Mouse (Mus musculus): Measurements from ENCODE around the gene Slc25a17.

Slc25a17 gene

GRCm38 (mm10) chr15:81355146-81355761 lies 5.4 kb downstream of the Slc25a17 start:
- no peak for DNase-seq (ENCODE audit: low spot score)

GRCm38 (mm10) chr15:81352638-81353037 lies 8.0 kb downstream of the Slc25a17 start:
- DNase-seq (ENCODE audit: low spot score) = no peak

DNA sequence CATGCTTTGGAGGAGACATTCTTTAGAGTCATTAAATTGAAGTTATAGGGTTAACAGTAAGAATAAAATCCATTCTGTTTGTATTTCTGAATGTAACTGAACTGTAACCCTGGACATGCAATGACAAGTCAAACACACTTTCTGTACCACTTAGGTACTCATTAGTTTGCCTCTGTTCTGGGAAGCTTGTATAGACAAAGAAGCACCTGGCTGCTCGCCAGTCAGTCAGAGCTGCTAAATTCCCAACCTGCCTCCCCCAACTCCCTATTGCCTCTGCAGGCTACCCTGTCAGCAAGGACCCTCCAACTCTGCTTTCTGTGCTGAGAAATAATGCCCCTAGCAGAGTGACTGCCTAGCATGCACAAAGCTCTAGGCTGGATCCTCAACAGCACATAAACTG lies 10.2 kb downstream of the Slc25a17 start:
- DNase-seq (ENCODE audit: low spot score) = peak; percentile 15

- no peak for DNase-seq (ENCODE audit: low spot score)
Observed at GRCm38 (mm10) chr15:81348366-81348765, 12.2 kb downstream of the Slc25a17 start.

DNA sequence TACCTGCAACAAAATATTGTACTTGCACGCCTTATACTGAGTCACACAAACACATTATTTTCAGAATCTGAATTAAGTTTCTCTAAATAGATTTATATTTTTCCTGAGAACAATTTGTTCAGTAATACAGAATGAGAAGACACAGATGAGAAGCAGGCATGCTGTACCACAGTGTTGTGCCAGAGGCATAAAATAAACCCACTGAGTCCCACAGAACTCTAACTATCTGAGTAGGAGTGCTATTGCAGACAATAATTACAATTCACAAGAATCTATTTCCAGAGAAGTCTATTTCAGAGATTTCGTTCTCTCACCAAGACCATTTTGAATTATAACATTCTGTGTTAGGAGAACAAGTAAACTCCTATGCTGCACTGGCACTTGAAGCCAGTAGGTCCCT lies 13.1 kb downstream of the Slc25a17 start:
- no peak for DNase-seq (ENCODE audit: low spot score)

DNA sequence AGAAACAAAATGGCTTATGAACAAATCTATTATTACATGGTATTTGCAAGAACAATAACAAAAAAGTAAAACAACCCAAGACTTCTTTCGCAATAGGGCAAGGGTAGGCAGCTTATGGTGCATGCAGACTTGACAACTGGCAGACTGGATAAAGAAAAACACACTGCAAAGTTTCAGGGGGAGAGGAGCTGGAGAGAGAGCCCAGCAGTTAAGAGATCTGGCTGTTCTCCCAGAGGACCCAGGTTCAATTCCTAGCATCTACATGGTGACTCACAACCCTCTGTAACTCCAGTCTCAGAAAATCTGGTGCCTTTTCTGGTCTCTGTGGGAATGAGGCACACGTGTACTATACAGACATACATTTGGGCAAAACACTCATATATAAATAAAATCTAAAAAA lies 19.2 kb downstream of the Slc25a17 start:
- DNase-seq (ENCODE audit: low spot score) = no peak

DNA sequence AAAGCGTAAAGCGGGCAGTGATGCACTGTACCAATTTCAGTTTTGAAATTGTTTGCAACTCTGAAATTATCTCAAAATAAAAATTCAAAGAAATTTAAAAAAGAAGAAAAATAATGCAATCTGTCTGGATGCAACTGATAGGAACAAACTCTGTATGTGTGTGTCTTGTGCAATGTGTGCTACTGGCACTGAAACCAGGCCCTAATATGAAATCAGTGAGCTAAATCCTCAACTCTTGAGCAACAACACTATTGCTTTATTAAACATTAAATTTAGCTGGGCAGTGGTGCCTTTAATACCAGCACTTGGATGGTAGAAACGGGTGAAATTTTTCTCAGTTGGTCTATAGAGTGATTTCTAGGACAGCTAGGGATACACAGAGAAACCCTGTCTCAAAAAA lies 21.5 kb downstream of the Slc25a17 start:
- DNase-seq (ENCODE audit: low spot score) = no peak

GRCm38 (mm10) chr15:81336466-81336865 lies 24.1 kb downstream of the Slc25a17 start:
- DNase-seq (ENCODE audit: low spot score) = no peak

DNA sequence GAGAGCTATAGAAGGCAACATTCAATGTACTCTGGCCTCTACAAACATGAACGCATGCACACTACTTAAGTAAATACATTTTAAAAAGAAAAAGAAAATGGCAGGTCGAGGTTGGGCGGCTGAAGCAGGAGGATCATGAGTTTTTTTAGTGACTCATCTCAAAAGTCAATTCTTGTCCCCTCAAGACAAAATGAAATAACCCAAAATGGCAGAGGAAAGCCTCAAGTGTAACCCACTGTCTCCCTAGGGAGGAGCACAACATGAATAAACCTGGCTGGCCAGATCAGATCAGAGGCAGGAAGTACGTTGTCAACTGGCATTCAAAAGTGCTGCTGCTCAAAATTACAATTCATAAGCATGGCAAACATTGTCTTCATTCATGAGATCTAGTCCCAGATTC lies 28.1 kb downstream of the Slc25a17 start:
- DNase-seq (ENCODE audit: low spot score) = no peak

GRCm38 (mm10) chr15:81330816-81331433 lies 29.7 kb downstream of the Slc25a17 start:
- no peak for DNase-seq (ENCODE audit: low spot score)

- DNase-seq (ENCODE audit: low spot score) = no peak
Observed at GRCm38 (mm10) chr15:81329721-81330369, 30.8 kb downstream of the Slc25a17 start.

DNA sequence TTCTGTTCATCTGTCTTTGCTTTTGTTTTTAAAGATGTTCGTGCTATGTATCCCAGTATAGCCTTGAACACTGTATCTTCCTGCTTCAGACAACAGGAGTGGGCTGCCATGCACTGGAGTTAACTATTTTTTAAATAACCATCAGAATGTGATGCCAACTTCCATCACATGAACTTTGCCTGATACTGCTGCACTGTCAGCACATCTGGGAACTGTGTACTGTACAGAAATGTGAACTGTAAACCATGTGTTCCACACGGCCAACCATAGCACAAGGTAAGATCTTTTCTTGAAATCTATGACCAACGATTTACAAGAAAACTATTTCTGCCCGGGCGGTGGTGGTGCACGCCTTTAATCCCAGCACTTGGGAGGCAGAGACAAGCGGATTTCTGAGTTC lies 33.1 kb downstream of the Slc25a17 start:
- no peak for DNase-seq (ENCODE audit: low spot score)

- no peak for DNase-seq (ENCODE audit: low spot score)
Observed at GRCm38 (mm10) chr15:81324979-81325378, 35.6 kb downstream of the Slc25a17 start.

DNA sequence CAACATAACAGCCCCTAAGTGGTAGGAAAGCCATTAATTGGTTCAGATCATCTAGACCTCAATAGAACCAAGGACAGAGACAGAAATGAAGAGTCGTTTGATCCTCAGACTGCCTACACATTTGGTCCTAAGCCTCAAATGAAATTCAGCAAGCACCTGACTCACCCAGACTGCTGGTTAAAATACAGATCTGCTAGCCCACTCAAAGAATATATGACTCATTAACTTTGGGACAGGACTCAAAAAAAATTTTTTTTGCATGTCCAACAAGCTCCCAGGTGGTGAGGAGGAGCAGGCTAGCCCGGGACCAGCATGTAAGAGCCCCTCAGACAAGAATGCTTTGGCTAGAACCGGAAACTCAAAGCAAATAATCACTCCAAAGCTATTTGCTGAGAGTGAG lies 40.5 kb downstream of the Slc25a17 start:
- no peak for DNase-seq (ENCODE audit: low spot score)

DNA sequence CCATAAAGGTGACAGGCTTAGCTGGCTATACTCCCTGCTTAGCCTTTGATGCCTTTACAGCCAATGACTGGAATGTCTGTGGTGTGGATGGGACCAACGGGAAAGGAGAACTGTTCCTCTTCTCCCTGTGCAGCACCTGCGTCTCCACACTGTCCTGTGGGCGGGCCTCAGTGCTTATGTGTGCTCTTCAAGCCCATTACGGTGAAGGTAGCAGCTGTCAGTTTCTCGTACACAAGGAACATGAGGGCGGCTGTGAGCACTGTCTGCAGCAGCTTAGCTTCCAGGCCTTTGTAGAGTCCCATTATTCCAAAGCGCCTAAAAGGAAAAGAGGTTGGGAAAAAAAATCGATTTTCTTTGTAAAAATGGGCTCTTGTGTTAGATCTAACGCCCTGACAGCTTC lies 41.1 kb downstream of the Slc25a17 start:
- DNase-seq (ENCODE audit: low spot score) = no peak

DNA sequence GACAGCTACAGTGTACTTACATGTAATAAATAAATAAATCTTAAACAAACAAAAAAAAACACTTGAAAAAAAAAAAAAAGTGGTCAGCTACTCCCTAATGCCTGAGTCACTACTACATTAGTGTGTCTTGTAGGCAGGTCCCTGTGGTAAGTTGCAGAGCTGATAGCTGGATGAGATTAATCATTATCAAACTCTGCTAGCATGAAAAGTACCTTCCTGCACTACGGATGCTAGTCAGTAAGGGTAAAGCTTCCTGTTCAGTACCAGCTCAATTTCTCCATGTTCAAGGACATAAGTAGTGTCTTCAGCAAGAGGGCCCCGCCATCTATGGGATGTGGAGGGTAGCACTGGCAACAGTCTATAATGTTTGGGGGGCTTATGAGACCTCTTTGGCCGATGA lies 46.7 kb downstream of the Slc25a17 start:
- no peak for DNase-seq (ENCODE audit: low spot score)

DNA sequence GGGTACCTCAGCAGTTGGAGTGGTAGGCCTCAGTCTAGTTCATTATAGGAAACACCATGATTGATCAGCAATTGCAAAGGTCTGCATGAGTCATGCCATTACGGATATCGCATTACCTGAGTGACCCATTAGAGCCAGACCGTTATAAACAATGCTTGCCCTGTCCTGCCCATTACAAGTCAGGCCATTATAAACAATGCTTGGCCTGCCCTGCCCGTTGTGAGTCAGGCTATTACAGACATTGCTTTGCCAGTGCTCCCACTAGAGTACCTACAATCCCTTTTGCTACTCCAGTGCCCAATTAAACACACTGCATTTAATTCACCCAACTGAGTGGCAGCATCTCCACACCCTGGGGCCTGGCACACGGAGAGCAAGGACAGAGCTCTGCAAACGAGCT lies 49.6 kb downstream of the Slc25a17 start:
- DNase-seq (ENCODE audit: low spot score) = no peak

GRCm38 (mm10) chr15:81310353-81310752 lies 50.3 kb downstream of the Slc25a17 start:
- DNase-seq (ENCODE audit: low spot score) = no peak

DNA sequence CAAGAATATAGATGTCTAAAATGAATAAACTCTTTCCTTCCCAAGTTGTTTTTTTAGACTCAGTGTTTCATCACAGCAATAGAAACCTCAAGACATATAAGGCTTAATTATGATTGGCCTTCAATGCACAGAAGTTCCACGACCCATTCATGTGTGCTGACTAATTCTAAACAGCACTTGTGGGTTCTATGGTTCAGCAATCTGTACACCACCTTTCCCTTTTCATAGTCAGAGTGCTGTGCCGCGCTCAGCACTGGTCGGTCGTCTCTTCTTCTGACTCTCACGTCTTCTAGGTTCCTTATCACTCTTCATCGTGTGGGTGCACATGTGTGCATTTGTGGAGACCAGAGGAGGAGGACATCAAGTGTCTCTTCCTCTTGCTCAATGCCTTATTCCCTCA lies 52.6 kb downstream of the Slc25a17 start:
- no peak for DNase-seq (ENCODE audit: low spot score)

- DNase-seq (ENCODE audit: low spot score) = no peak
Observed at GRCm38 (mm10) chr15:81306501-81306900, 54.1 kb downstream of the Slc25a17 start.

DNA sequence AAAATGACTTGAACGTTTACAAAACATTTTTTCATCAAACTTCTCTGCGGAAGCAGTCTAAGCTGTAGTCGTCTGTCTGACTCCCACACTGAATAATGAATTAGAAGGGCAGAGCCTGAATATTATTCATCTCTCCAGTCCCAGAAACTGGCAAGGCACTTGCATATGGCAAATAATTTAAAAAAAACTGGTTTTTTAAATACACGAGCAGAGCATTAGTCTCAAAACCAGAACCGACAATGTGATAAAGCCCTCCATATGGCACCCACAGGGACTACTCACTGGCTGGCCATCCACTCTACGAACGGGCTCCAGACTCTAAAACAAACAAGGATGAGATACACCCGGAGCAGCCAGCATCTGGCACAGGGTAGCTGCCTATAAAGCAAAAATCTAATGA lies 55.6 kb downstream of the Slc25a17 start:
- no peak for DNase-seq (ENCODE audit: low spot score)

- no peak for DNase-seq (ENCODE audit: low spot score)
Observed at GRCm38 (mm10) chr15:81304006-81304405, 56.6 kb downstream of the Slc25a17 start.

DNA sequence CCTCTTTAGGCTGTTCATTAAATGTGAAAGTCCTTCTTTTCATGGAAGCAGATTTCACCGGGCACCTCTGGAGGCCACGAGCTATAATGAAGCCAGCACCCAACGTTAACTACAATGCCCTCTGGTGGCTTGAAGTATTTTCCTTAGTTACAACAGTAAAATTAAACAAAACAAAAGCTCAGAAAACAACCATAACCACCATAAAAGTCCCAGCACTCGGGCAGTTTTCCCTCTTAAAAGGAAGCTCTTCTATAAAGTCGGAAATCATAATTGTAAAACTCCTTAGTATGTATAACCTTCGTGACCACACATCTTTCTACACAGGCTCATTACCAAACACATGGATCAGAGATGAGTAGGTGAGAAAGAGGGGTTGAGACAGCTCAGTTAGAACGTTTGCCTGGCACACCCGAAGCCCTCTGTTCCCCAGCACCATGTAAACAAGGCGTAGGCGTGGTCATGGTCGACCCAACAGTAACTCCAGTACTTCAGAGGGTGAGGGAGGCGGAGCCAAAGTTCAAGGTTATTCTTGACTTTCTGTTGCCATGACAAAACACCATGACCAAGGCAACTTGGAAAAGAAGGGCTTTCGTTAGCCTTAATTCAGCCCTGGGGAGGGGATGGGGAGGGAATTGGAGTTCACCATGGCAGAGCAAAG lies 58.3 kb downstream of the Slc25a17 start:
- no peak for DNase-seq (ENCODE audit: low spot score)

All from urinary bladder, postnatal 25 days (tissue).